Mouse (Mus musculus) testis, adult 2 months (tissue): ENCODE data around the gene Erf.

ENCODE experiments used
- CTCF ChIP-seq: fragments of 200-500 bp; IDR thresholded peaks from 2 replicates; pipeline ENCODE4 v1.5.1; 2012; ENCODE audit warnings: low read depth, mild to moderate bottlenecking, inconsistent platforms, low read length, moderate library complexity; ENCODE audit not compliant: control insufficient read depth, insufficient read depth, insufficient replicate concordance
- POLR2A ChIP-seq: fragments of 200-500 bp; IDR thresholded peaks from 2 replicates; pipeline ENCODE4 v1.6.1; 2012; ENCODE audit warnings: low read depth, mild to moderate bottlenecking, inconsistent platforms, low read length, moderate library complexity; ENCODE audit not compliant: control insufficient read depth

DNA sequence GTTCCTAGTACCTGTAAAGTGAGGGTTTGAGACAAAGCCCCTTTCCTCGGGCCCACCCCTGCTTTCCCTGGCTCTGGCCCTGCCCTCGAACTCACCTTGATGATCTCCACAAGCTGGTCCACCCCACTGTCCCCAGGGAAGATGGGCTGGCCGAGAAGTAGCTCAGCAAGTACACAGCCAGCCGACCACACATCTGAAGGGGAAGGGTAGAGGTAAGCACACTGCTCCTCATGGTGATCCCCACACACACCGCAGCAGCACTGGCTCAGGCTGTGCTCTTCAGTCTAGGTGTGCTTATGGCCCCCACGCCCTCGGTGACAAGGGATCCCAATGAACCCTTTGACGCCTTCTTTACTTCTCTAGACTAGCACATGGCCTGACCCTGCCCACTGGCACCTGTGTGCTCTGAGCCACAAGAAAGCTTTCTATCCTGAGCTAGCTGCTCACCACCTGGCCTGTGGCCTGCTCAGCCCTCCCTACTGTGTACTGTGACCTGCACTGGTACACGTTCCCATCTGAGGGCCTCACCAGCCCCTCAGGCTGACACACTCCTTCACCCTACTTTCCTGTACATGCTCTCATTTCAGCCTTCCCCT lies 19.8 kb downstream of the Erf start:
- TF ChIP-seq CTCF: no peak
- TF ChIP-seq POLR2A: no peak
